Mouse (Mus musculus): ENCODE measurements at regions not wholly inside any gene's neighbourhood (a gene's known extent, or its start where the extent isn't known, plus 50 kb on each side); places are given as distances from the start of the nearest gene placed in this dataset.

DNA sequence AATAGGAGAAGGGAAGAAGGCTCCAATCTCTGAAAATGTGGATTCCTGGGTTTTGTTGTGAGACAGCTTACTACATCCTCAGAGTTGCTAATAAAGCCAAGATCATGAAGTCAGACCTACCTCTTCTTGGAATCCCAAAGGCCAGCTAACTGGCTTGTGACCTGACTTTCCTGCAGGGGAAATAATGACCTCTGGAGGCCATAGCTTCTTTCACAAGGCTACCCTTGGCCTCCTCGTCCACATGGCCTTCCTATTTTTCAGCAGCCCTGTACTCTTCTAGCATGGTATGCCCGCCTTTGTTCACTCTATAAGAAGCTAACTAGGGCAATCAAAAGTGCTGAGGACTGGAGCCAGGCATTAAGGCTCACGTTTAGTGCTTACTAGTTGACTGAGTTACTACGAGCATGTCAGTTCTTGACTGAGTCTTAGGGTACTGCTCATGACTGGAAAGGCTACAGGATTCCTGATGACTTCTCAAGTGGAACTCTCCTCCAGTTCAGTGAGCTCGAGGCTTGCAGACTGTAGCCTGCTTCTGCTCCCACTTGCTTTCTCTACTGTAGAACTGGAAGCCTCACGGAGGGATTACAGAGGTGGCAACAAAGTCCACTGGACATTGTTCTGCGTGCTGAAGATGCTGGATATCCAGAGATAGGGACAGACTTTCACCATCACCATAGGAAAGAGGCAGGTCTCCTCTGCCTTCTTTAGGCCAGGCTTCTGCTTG lies 230.8 kb upstream of the Map3k1 start:
- no peak overlapping the region for H3K4me2 ChIP-seq
- 83% methylated on average over 7 of the region's 7 CpGs for WGBS

DNA sequence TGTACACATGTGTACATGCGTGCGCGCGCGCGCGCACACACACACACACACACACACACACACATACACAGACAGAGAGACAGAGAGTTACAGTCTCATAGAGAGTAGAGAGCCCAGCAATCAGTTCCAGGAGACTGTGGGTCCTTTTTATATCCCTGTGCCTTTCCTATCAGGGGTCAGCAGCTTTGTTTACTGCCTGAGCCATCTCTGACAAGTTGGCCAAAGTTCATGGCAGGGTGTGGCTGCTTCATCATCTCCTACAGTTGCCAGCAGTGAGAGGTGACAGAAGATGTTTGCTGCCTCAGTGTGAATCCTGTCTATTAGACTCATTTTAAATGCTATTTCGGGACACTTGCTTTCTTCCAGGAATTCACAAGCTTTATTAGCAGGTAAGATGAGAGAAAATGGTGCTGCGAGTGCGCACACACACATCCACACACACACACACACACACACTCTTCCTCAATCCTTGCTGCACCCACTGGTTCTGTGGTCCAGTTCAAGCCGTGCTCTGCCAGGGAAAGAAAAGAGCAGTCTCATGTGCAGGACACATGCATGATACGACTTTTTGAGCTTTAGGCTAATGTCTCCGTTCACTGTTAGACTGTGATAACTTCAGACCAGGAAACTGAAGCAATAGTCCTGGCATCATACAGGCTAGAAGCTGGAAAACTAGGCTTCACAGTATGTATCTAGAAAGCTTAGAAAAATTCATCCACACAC lies 234.9 kb upstream of the Map3k1 start:
- no peak for ATAC-seq
- Histone ChIP-seq H3K36me3 (ENCODE audit: poor library complexity, severe bottlenecking) (no peaks in the 10 kb centered on the region), H3K9ac (no peak overlapping the region), H3K9me3 (replicated peaks) (no peaks in the 10 kb centered on the region), H3K4me2 (no peak overlapping the region), H3K4me3 (no peak overlapping the region), H3K27ac (no peak overlapping the region), H3K4me1 (no peaks in the 10 kb centered on the region), H3K27me3 (no peaks in the 10 kb centered on the region)
- WGBS = 96% methylated on average over 13 of the region's 13 CpGs

More for the DNA sequence above, 230.8 kb upstream of the Map3k1 start:
- H3K9ac ChIP-seq = no peak overlapping the region
- no peaks in the 10 kb centered on the region for H3K27me3 ChIP-seq
- ATAC-seq = no peak
- no peak overlapping the region for H3K27ac ChIP-seq
- H3K9me3 ChIP-seq (replicated peaks) = no peaks in the 10 kb centered on the region
- H3K4me3 ChIP-seq = no peak overlapping the region
- H3K4me1 ChIP-seq = no peaks in the 10 kb centered on the region
- H3K36me3 ChIP-seq (ENCODE audit: poor library complexity, severe bottlenecking) = no peaks in the 10 kb centered on the region

GRCm38 (mm10) chr13:112044372-112044771 lies 235.6 kb upstream of the Map3k1 start:
- Histone ChIP-seq H3K4me3 (no peak overlapping the region), H3K4me1 (no peaks in the 10 kb centered on the region), H3K9ac (no peak overlapping the region), H3K36me3 (ENCODE audit: poor library complexity, severe bottlenecking) (no peaks in the 10 kb centered on the region), H3K4me2 (no peak overlapping the region), H3K27me3 (no peaks in the 10 kb centered on the region), H3K9me3 (replicated peaks) (no peaks in the 10 kb centered on the region), H3K27ac (no peak overlapping the region)
- ATAC-seq = no peak
- WGBS = 81% methylated on average over 5 of the region's 5 CpGs

- H3K36me3 ChIP-seq (ENCODE audit: poor library complexity, severe bottlenecking) = no peaks in the 10 kb centered on the region
- H3K27me3 ChIP-seq = no peaks in the 10 kb centered on the region
- no peak overlapping the region for H3K27ac ChIP-seq
- H3K4me3 ChIP-seq = no peak overlapping the region
- no peak overlapping the region for H3K9ac ChIP-seq
- no peaks in the 10 kb centered on the region for H3K9me3 ChIP-seq (replicated peaks)
- 92% methylated on average over 15 of the region's 15 CpGs for WGBS
- H3K4me2 ChIP-seq = no peak overlapping the region
- H3K4me1 ChIP-seq = no peaks in the 10 kb centered on the region
- no peak for ATAC-seq
These were observed 237.7 kb upstream of the Map3k1 start for GRCm38 (mm10) chr13:112046247-112047211.

GRCm38 (mm10) chr13:112047408-112047807 lies 238.6 kb upstream of the Map3k1 start:
- no peak for ATAC-seq
- no peak overlapping the region for H3K4me3 ChIP-seq
- no peaks in the 10 kb centered on the region for H3K36me3 ChIP-seq (ENCODE audit: poor library complexity, severe bottlenecking)
- no peaks in the 10 kb centered on the region for H3K4me1 ChIP-seq
- H3K4me2 ChIP-seq = no peak overlapping the region
- no peak overlapping the region for H3K27ac ChIP-seq
- no peak overlapping the region for H3K9ac ChIP-seq
- no peaks in the 10 kb centered on the region for H3K9me3 ChIP-seq (replicated peaks)
- WGBS = 74% methylated on average over 3 of the region's 3 CpGs
- H3K27me3 ChIP-seq = no peaks in the 10 kb centered on the region

DNA sequence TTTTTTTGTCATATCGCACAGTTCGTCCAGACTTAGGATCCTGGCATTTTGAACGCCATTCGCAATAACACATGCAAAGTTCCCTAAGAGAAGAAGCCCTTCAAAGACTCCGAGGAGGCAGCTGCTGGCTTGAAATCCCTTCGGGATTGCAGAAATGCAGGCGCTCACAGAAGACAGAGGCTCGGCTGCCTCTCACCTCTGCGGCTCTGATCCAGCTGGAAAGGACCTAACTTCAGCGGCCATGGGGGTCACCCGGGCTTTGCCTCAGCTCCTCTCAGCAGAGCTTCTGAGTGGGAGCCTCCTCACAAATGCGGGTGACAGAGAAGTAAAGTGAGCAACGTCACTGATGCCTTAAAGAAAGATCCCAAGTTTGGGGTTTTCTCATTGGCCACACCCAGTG lies 239.1 kb upstream of the Map3k1 start:
- H3K4me3 ChIP-seq = no peak overlapping the region
- no peak overlapping the region for H3K27ac ChIP-seq
- H3K9me3 ChIP-seq (replicated peaks) = no peaks in the 10 kb centered on the region
- no peaks in the 10 kb centered on the region for H3K36me3 ChIP-seq (ENCODE audit: poor library complexity, severe bottlenecking)
- H3K4me2 ChIP-seq = no peak overlapping the region
- no peak for ATAC-seq
- H3K27me3 ChIP-seq = no peaks in the 10 kb centered on the region
- 84% methylated on average over 13 of the region's 13 CpGs for WGBS
- no peak overlapping the region for H3K9ac ChIP-seq
- no peaks in the 10 kb centered on the region for H3K4me1 ChIP-seq

DNA sequence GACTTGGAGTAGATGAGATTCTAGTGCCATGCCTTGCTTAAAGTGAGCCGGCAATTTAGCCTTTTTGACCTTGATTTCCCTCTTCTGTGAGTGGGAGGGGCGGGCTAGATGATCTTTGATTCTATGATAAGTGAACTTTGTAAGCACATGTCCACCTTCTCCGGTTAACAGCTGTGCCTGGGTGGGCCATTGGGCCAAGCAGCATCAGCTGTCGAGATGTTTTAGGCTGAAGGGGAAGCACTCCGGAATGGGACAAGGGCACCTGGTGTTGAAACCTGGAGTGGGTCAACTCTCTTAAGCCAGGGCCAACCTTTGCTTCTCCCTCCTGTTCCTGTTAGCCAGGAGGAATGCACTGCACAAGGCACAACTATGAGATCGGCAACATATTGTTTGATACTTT lies 239.5 kb upstream of the Map3k1 start:
- H3K4me3 ChIP-seq = no peak overlapping the region
- ATAC-seq = no peak
- H3K27me3 ChIP-seq = no peaks in the 10 kb centered on the region
- no peaks in the 10 kb centered on the region for H3K9me3 ChIP-seq (replicated peaks)
- no peaks in the 10 kb centered on the region for H3K36me3 ChIP-seq (ENCODE audit: poor library complexity, severe bottlenecking)
- WGBS = 91% methylated on average over 6 of the region's 6 CpGs
- no peak overlapping the region for H3K27ac ChIP-seq
- no peak overlapping the region for H3K4me2 ChIP-seq
- no peak overlapping the region for H3K9ac ChIP-seq
- H3K4me1 ChIP-seq = no peaks in the 10 kb centered on the region

DNA sequence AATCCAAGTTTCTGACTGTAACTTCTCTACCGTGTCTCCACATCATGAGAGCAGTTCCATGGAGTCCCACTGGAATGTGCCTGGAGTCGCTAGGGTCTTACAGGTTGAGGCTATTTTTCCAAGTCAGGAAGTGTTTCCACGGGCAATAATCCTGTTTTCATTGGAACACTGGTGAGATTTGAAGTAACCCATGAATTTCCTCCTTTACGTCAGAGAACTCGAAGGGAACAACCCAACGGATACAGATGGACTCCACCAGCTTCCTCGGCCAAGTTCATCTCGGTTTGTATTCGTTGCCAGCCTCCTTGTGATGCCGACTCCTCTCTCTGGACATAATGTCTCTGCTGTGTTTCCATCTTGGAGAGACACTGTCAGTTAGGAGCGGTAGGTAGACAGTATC lies 237.4 kb upstream of the Ankrd55 start:
- Histone ChIP-seq H3K9me3 (replicated peaks) (no peaks in the 10 kb centered on the region), H3K27me3 (no peaks in the 10 kb centered on the region), H3K4me1 (no peaks in the 10 kb centered on the region), H3K27ac (no peak overlapping the region), H3K4me2 (no peak overlapping the region), H3K4me3 (no peak overlapping the region), H3K36me3 (ENCODE audit: poor library complexity, severe bottlenecking) (no peaks in the 10 kb centered on the region), H3K9ac (no peak overlapping the region)
- ATAC-seq = no peak
- WGBS = 92% methylated on average over 11 of the region's 11 CpGs

GRCm38 (mm10) chr13:112052011-112052410 lies 236.2 kb upstream of the Ankrd55 start:
- H3K9ac ChIP-seq = no peak overlapping the region
- WGBS = 80% methylated on average over 3 of the region's 3 CpGs
- no peak overlapping the region for H3K27ac ChIP-seq
- H3K4me3 ChIP-seq = no peak overlapping the region
- no peaks in the 10 kb centered on the region for H3K4me1 ChIP-seq
- H3K36me3 ChIP-seq (ENCODE audit: poor library complexity, severe bottlenecking) = no peaks in the 10 kb centered on the region
- H3K4me2 ChIP-seq = no peak overlapping the region
- no peaks in the 10 kb centered on the region for H3K9me3 ChIP-seq (replicated peaks)
- no peaks in the 10 kb centered on the region for H3K27me3 ChIP-seq
- ATAC-seq = no peak

- Histone ChIP-seq H3K27me3 (no peaks in the 10 kb centered on the region), H3K36me3 (ENCODE audit: poor library complexity, severe bottlenecking) (no peaks in the 10 kb centered on the region), H3K9me3 (replicated peaks) (no peaks in the 10 kb centered on the region), H3K4me3 (no peak overlapping the region), H3K9ac (no peak overlapping the region), H3K27ac (no peak overlapping the region), H3K4me2 (no peak overlapping the region), H3K4me1 (no peaks in the 10 kb centered on the region)
- 93% methylated on average over 3 of the region's 3 CpGs for WGBS
- ATAC-seq = no peak
These were observed 235.8 kb upstream of the Ankrd55 start for GRCm38 (mm10) chr13:112052456-112052855.

GRCm38 (mm10) chr13:112054879-112055371 lies 233.3 kb upstream of the Ankrd55 start:
- 85% methylated on average over 6 of the region's 6 CpGs for WGBS
- no peak for ATAC-seq
- no peak overlapping the region for H3K4me3 ChIP-seq

GRCm38 (mm10) chr13:112058218-112058617 lies 230.0 kb upstream of the Ankrd55 start:
- H3K4me3 ChIP-seq = no peak overlapping the region
- H3K4me1 ChIP-seq = no peaks in the 10 kb centered on the region
- no peaks in the 10 kb centered on the region for H3K9me3 ChIP-seq (replicated peaks)
- no peaks in the 10 kb centered on the region for H3K36me3 ChIP-seq (ENCODE audit: poor library complexity, severe bottlenecking)
- no peak overlapping the region for H3K27ac ChIP-seq
- WGBS = 82% methylated on average over 11 of the region's 11 CpGs
- peak; percentile 24; the same call in 1 of the 2 replicates for ATAC-seq
- no peaks in the 10 kb centered on the region for H3K27me3 ChIP-seq
- H3K4me2 ChIP-seq = no peak overlapping the region
- no peak overlapping the region for H3K9ac ChIP-seq

More at GRCm38 (mm10) chr13:112054879-112055371, 233.3 kb upstream of the Ankrd55 start:
- Histone ChIP-seq H3K9me3 (replicated peaks) (no peaks in the 10 kb centered on the region), H3K27ac (no peak overlapping the region), H3K4me1 (no peaks in the 10 kb centered on the region), H3K4me2 (no peak overlapping the region), H3K36me3 (ENCODE audit: poor library complexity, severe bottlenecking) (no peaks in the 10 kb centered on the region), H3K9ac (no peak overlapping the region), H3K27me3 (no peaks in the 10 kb centered on the region)
